Mouse (Mus musculus) stomach, postnatal 0 days (tissue): ENCODE results near the gene Aldh9a1. TPM values are rescaled to one million over a fixed set of nuclear protein-coding genes. Genes with fewer than 3 reads are reported as not detected.
A peak's percentile ranks its signal among the peaks of the same experiment; 100 is the strongest.

Source experiments
- ATAC-seq: fragments of 200-750 bp; cut with Nextera tagmentation; 2 replicates; pipeline ENCODE4 v1.8.0; 2017; ENCODE audit not compliant: low FRiP score, low TSS enrichment
- DNase-seq: peaks from one replicate; pipeline ENCODE4 v3.0.0-alpha.2; 2016; ENCODE audit warnings: low spot score
- H3K27ac ChIP-seq: fragments of 300-500 bp; sonication (generic); replicated peaks from 2 replicates; pipeline ENCODE4 v1.5.1; 2014; ENCODE audit warnings: mild to moderate bottlenecking, control low read depth
- H3K27me3 ChIP-seq: fragments of 300-500 bp; sonication (generic); 2 replicates; pipeline ENCODE4 v1.6.1; 2014; ENCODE audit warnings: low read length; ENCODE audit not compliant: control insufficient read depth, insufficient read depth
- H3K36me3 ChIP-seq: fragments of 300-500 bp; sonication (generic); 2 replicates; pipeline ENCODE4 v1.6.1; 2014; ENCODE audit warnings: low read length, mixed read lengths; ENCODE audit not compliant: control insufficient read depth, insufficient read depth
- H3K4me1 ChIP-seq: fragments of 300-500 bp; sonication (generic); replicated peaks from 2 replicates; pipeline ENCODE4 v1.6.1; 2014; ENCODE audit warnings: antibody characterized with exemption; ENCODE audit not compliant: control insufficient read depth, insufficient read depth
- H3K4me2 ChIP-seq: fragments of 300-500 bp; sonication (generic); replicated peaks from 2 replicates; pipeline ENCODE4 v1.6.1; 2014; ENCODE audit warnings: low read depth, mild to moderate bottlenecking, control low read depth, moderate library complexity
- H3K4me3 ChIP-seq: fragments of 300-500 bp; sonication (generic); 2 replicates; pipeline ENCODE4 v1.5.1; 2014; ENCODE audit warnings: low read depth, low read length, control low read depth
- H3K9ac ChIP-seq: fragments of 300-500 bp; sonication (generic); 2 replicates; pipeline ENCODE4 v1.6.1; 2014; ENCODE audit warnings: mild to moderate bottlenecking, low read length, control low read depth, mixed read lengths
- H3K9me3 ChIP-seq: fragments of 300-500 bp; sonication (generic); 2 replicates; pipeline ENCODE4 v1.6.1; 2016; ENCODE audit warnings: low read length; ENCODE audit not compliant: control insufficient read depth
- CTCF ChIP-seq: IDR thresholded peaks from 2 replicates; pipeline ENCODE4 v1.5.1; 2016; ENCODE audit warnings: antibody characterized with exemption, low read depth, mild to moderate bottlenecking, moderate library complexity
- EP300 ChIP-seq: optimal IDR thresholded peaks from 2 replicates; pipeline ENCODE3; 2016; ENCODE audit warnings: antibody characterized with exemption
- WGBS: fragments of 180-500 bp; shearing (Covaris S2); extraction: QIAGEN DNeasy Blood & Tissue Kit; methylation state at CpG from one replicate; pipeline ENCODE4 v1.1.7; 2014; 5-methylcytosine and 5-hydroxymethylcytosine counted together
- microRNA-seq: library from miRNA; unstranded; fragments of <30 nt; microRNA quantifications from one replicate; pipeline ENCODE4, GENCODE M21; 2016
- polyA plus RNA-seq: library from polyadenylated mRNA; unstranded; fragments of >200 nt; fragmentation: Nextera tagmentation; extraction: Ambion mirVana; gene quantifications from 2 replicates; pipeline ENCODE4 v1.2.1, GENCODE M21; 2015

The Aldh9a1 gene
- polyA plus RNA-seq, 1 experiment from 2014 or later = 74.7 TPM

DNA sequence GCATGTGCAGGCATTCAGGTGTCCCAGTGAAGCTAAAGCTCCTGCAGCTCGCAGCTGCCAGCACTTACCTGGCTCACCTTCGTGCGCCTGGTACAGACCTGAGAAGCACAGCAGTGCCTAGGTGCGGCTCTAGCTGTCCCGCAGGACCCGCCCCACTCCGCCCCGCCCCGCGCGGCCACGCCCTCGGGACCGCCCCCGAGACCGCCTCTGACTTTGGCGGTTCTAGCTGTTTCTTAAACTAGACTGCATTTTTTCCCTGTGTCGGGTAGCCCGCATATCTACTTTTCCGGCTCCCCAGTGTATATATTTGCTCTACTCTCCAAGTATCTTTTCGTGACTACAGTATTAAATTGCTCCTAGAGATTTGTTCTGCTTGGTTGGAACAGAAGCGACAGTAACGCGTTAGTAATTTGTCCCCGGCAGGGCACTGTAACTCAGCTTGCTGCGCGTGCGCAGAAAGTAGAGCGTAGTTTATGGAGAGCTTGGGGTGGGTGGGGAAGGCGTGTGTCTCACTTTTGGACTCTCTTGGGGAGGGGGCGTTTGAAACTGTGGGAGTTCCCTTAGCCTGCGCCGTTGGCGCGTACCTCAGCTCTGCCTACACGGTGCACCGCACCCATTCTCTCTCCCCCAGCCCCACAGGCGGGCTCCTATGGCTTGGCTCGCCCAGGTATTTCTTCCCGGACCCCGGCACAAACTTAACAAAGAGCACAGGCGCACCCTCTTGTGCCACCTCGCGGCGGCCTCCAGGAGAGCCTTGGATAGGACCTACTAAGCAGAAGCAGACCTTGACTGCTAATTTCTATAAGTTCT, 44.1 kb downstream of the Aldh9a1 start, which contains the start of gene Mgst3:
Gene Mgst3, minus strand, starts transcription at position 159 of the 810 bp plus-strand sequence.
- peak within 1 kb of the TSS; percentile 75 for H3K4me2 ChIP-seq
- H3K36me3 ChIP-seq = no peaks in the 10 kb centered on the region
- H3K9me3 ChIP-seq = no peaks in the 10 kb centered on the region
- no peaks in the 10 kb centered on the region for H3K27me3 ChIP-seq
- peak within 1 kb of the TSS; percentile 63 for H3K4me3 ChIP-seq
- peak; percentile 98 for DNase-seq
- ATAC-seq = peak; percentile 92
- H3K9ac ChIP-seq = peak within 1 kb of the TSS; percentile 77
- peak within 1 kb of the TSS; percentile 91 for H3K27ac ChIP-seq
- under 1% methylated on average over 45 of the region's 45 CpGs for WGBS
- no peak for TF ChIP-seq EP300
- TF ChIP-seq CTCF = peak; percentile 83
- H3K4me1 ChIP-seq = 0 out of 2 replicates have a peak, but pooled peaks cover 2% of the 10 kb centered on the region

DNA sequence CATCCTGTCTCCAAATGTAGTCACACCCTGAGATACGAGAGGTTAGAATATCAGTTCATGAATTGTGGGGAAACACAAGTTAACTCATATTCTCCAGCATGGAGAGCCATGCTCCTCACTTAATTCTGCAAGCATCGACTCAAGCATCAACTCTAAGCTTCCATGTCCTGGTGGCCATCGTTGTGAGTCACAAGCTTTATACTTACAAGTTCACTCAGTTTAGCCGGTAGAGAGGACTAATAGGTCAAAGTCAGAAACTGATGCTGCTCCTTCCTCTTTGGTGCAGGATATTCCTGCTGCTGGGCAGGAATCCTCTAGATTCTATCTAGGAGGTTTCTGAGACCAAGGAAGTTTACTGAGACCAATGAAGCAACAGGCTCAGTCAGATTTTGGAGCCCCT, 55.4 kb downstream of the Aldh9a1 start:
- no peaks in the 10 kb centered on the region for H3K9me3 ChIP-seq
- H3K4me3 ChIP-seq = no peak overlapping the region
- no peak overlapping the region for H3K9ac ChIP-seq
- no peaks in the 10 kb centered on the region for H3K27me3 ChIP-seq
- no peak overlapping the region for H3K4me2 ChIP-seq
- 83% methylated on average over 4 of the region's 4 CpGs for WGBS
- H3K4me1 ChIP-seq = no peaks in the 10 kb centered on the region
- TF ChIP-seq EP300 = no peak
- TF ChIP-seq CTCF = no peak
- no peak overlapping the region for H3K27ac ChIP-seq
- no peak for ATAC-seq
- no peaks in the 10 kb centered on the region for H3K36me3 ChIP-seq
- no peak for DNase-seq

DNA sequence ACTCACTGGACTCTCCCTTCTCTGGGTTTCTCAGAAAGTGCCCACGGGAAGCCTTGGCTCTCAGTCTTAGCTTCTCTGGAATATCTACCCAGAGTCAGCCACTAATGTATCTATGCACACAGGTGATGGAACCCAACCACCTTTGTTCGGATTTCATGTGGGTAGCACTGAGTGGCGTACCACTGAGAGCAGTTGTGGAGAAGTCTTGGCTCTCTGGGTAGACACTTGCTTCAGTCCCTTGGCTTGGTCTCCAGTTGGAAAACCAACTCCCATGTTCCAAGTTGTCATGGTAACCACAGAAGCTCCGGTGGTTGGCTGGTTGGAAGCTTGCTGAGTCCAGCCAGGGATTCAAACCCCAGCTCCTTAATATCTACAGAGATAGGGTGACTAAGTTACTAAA, 59.8 kb downstream of the Aldh9a1 start:
- TF ChIP-seq CTCF = no peak
- no peak for TF ChIP-seq EP300
- WGBS = 80% methylated on average over 4 of the region's 4 CpGs
- Histone ChIP-seq H3K9ac (no peak overlapping the region), H3K27ac (no peak overlapping the region), H3K4me2 (no peak overlapping the region), H3K27me3 (no peaks in the 10 kb centered on the region), H3K9me3 (no peaks in the 10 kb centered on the region), H3K4me3 (no peak overlapping the region), H3K4me1 (no peaks in the 10 kb centered on the region), H3K36me3 (no peaks in the 10 kb centered on the region)
- no peak for DNase-seq
- ATAC-seq = no peak

DNA sequence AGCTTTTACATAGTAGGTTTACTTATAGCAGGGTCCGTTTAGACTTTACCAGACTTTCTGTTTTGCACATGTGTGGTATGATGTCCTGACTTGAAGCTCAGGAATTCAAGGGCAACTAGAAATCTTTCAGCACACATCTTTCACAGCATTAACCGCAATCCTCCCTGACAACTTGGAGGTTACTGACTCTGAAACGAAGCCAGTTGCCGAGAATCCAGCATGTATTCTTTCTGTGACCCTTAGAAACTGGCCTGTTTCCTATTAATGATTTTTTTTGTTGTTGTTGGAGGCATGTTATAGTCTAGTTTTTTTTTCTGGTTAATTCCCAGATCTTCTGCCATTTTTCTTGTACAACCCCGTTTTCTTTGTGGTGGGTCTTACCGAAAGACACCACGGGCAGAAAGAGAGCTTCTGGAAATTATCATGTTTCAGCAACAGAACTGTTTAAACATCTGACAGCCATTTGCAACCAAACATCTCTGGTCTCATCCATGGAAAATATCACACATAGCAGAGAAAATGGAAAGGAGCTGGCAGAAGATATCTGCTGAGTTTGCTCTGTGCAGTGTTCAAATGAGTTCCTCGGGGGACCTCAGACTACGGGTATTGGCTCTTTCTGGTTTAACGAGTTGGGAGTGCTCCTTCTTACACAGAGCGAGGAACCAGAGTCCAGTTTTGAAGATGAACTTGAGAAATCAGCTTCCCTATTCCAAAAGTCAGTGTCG, 62.4 kb downstream of the Aldh9a1 start:
- 47% methylated on average over 12 of the region's 12 CpGs for WGBS
- H3K27ac ChIP-seq = no peak overlapping the region
- no peaks in the 10 kb centered on the region for H3K4me1 ChIP-seq
- no peak overlapping the region for H3K9ac ChIP-seq
- H3K4me2 ChIP-seq = no peak overlapping the region
- H3K27me3 ChIP-seq = no peaks in the 10 kb centered on the region
- ATAC-seq (no peak), DNase-seq (no peak)
- TF ChIP-seq CTCF (no peak), EP300 (no peak)
- no peak overlapping the region for H3K4me3 ChIP-seq
- H3K36me3 ChIP-seq = no peaks in the 10 kb centered on the region
- H3K9me3 ChIP-seq = no peaks in the 10 kb centered on the region

DNA sequence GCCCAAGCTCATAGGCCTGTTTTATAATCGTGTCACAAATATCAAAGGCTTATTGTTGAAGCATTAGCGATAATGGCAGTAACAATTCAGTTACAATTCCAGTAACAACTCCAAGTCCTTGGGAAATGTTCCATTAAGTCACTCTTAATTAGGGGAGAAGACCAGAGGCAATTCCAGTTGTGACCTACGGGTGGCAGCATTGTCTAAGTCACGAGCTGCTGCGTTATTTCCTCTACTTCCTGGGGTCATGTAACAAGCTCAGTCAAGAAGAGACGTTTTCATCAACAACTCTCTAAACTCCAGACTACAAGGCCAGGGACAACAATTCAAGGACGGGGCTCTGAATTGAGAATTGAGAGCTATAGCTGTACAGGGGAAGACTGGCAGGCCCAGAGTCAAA, 65.1 kb downstream of the Aldh9a1 start:
- no peaks in the 10 kb centered on the region for H3K27me3 ChIP-seq
- no peaks in the 10 kb centered on the region for H3K4me1 ChIP-seq
- DNase-seq (peak; percentile 78), ATAC-seq (no peak)
- no peak overlapping the region for H3K4me2 ChIP-seq
- no peak overlapping the region for H3K27ac ChIP-seq
- no peak overlapping the region for H3K9ac ChIP-seq
- peak; percentile 97 for TF ChIP-seq CTCF
- TF ChIP-seq EP300 = no peak
- H3K4me3 ChIP-seq = no peak overlapping the region
- WGBS = 6% methylated on average over 7 of the region's 7 CpGs
- no peaks in the 10 kb centered on the region for H3K36me3 ChIP-seq
- H3K9me3 ChIP-seq = no peaks in the 10 kb centered on the region

Small RNAs within 50 kb of the gene (microRNA-seq; reads per million reads assigned to microRNA genes)
- gene Gm25911 = not detected

Other genes starting within 250 kb of the Aldh9a1 start
- 49.4 and 52.5 TPM in 2 replicates for gene Uck2, start 64.7 kb upstream of the Aldh9a1 start, polyA plus RNA-seq
- 77.2 and 81.8 TPM in 2 replicates for gene Tmco1, start 41.6 kb upstream of the Aldh9a1 start, polyA plus RNA-seq
- gene Mgst3, start 43.9 kb downstream of the Aldh9a1 start, polyA plus RNA-seq = 991 and 1,037 TPM in 2 replicates
- not detected in 2 replicates for gene Lrrc52, start 116.8 kb downstream of the Aldh9a1 start, polyA plus RNA-seq
- 0.51 and 0.52 TPM in 2 replicates for gene Rxrg, start 248.4 kb downstream of the Aldh9a1 start, polyA plus RNA-seq